Mouse (Mus musculus) hindbrain, embryonic 13.5 days (tissue): Measurements from ENCODE around the gene Trpm3. TPM values are rescaled to one million over a fixed set of nuclear protein-coding genes. Genes with fewer than 3 reads are reported as not detected.

Experiments used
- ATAC-seq: fragments of 200-750 bp; cut with Nextera tagmentation; 2 replicates; pipeline ENCODE4 v1.8.0; 2017; ENCODE audit warnings: moderate TSS enrichment; ENCODE audit not compliant: low FRiP score
- H3K27ac ChIP-seq: fragments of 300-500 bp; sonication (generic); 2 replicates; pipeline ENCODE4 v1.5.1; 2015; ENCODE audit warnings: inconsistent platforms, mild to moderate bottlenecking, moderate library complexity
- H3K27me3 ChIP-seq: fragments of 300-500 bp; sonication (generic); 2 replicates; pipeline ENCODE4 v1.6.1; 2015; ENCODE audit warnings: mild to moderate bottlenecking, inconsistent platforms
- H3K36me3 ChIP-seq: fragments of 300-500 bp; sonication (generic); 2 replicates; pipeline ENCODE4 v1.6.1; 2015; ENCODE audit warnings: mild to moderate bottlenecking, inconsistent platforms
- H3K4me1 ChIP-seq: fragments of 300-500 bp; sonication (generic); replicated peaks from 2 replicates; pipeline ENCODE4 v1.6.1; 2015; ENCODE audit warnings: inconsistent platforms
- H3K4me2 ChIP-seq: fragments of 300-500 bp; sonication (generic); 2 replicates; pipeline ENCODE4 v1.6.1; 2015; ENCODE audit warnings: inconsistent platforms, mild to moderate bottlenecking, moderate library complexity
- H3K4me3 ChIP-seq: fragments of 300-500 bp; sonication (generic); 2 replicates; pipeline ENCODE4 v1.5.1; 2015; ENCODE audit warnings: mild to moderate bottlenecking, inconsistent platforms
- H3K9ac ChIP-seq: fragments of 300-500 bp; sonication (generic); 2 replicates; pipeline ENCODE4 v1.6.1; 2015; ENCODE audit warnings: mild to moderate bottlenecking, inconsistent platforms
- H3K9me3 ChIP-seq: fragments of 300-500 bp; sonication (generic); 2 replicates; pipeline ENCODE4 v1.6.1; 2016; ENCODE audit warnings: inconsistent platforms
- WGBS: fragments of 180-500 bp; shearing (Covaris S2); methylation state at CpG from one replicate; pipeline ENCODE4 v1.1.7; 2015; 5-methylcytosine and 5-hydroxymethylcytosine counted together
- polyA plus RNA-seq: library from polyadenylated mRNA; unstranded; fragments of >200 nt; fragmentation: Nextera tagmentation; extraction: Ambion mirVana; gene quantifications from 2 replicates; pipeline ENCODE4 v1.2.1, GENCODE M21; 2015

The Trpm3 gene
- polyA plus RNA-seq, result 21.0 and 33.2 TPM in 2 replicates

DNA sequence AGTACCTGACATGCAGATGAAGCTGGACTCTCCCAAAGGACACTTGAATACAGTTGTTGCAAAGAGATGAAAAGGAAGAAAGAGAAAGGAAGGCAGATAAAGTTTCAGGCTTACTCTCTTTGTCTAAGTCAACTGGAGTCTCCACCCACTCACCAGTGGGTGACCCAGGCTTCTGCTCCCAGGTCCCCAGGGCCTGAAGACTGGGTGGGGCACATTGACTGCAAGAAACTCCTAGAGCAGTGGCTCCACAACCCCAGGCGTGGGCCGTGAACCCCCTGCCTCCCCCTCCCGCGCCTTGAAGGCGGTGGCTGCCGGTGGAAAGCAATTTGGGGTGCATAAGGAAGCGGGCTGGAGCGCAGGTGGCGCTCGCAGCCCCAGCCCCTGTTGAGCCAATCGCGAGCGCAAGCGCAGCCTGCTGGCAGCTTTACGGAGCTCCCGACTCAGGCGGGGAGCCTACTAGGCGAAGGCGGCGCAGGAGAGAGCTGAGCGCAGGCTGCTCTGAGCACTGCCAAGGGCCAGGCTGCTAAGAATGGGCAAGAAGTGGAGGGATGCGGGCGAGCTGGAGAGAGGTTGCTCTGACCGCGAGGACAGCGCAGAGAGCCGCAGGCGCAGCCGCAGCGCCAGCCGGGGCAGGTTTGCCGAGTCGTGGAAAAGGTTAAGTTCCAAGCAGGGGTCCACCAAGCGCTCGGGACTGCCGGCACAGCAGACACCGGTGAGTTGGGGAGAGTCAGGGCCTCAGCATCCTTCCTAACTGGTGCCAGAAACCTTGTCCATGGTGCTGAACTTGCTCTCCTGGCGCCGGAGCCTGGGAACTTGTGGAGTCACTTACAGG is at the start of gene Trpm3:
Gene Trpm3, plus strand, starts transcription at position 457 of the 832 bp plus-strand sequence.
- peak within 1 kb of the TSS; percentile 96 for H3K4me2 ChIP-seq
- peak within 1 kb of the TSS; percentile 68 for H3K9ac ChIP-seq
- peak within 1 kb of the TSS; percentile 52 for H3K4me3 ChIP-seq
- no peaks in the 10 kb centered on the region for H3K9me3 ChIP-seq
- peaks cover 21% of the 10 kb centered on the region for H3K27me3 ChIP-seq
- no peaks in the 10 kb centered on the region for H3K36me3 ChIP-seq
- no peak within 1 kb of the TSS for H3K27ac ChIP-seq
- WGBS, result under 1% methylated on average over 39 of the region's 39 CpGs
- peak; percentile 96 for ATAC-seq
- peaks cover 15% of the 10 kb centered on the region for H3K4me1 ChIP-seq

DNA sequence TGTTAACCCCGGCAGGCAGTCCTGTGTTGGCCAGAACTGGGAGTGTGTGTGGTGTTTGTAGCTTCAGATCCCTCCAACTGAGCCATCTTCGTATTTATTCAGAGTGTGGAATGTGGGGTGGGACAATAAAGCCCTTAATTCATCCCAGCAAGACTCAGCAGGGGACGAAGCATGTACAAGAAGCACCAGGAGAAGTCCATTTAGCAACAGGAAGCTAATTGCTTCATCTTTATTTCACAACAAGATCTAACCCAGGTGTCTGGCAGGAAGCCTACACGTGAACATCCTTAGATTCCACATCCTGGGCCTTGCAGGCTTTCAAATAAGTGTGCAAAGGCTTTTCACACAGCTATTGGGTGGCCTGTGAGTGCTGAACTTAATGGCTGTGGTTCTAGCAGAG is 38.3 kb upstream of the Trpm3 start:
- 0 out of 2 replicates have a peak, but pooled peaks cover 5% of the 10 kb centered on the region for H3K4me1 ChIP-seq
- no peaks in the 10 kb centered on the region for H3K27me3 ChIP-seq
- no peak overlapping the region for H3K27ac ChIP-seq
- H3K9ac ChIP-seq, result no peak overlapping the region
- no peak overlapping the region for H3K4me2 ChIP-seq
- no peak overlapping the region for H3K4me3 ChIP-seq
- no peaks in the 10 kb centered on the region for H3K9me3 ChIP-seq
- no peak for ATAC-seq
- 44% methylated on average over 4 of the region's 4 CpGs for WGBS
- H3K36me3 ChIP-seq, result no peaks in the 10 kb centered on the region

DNA sequence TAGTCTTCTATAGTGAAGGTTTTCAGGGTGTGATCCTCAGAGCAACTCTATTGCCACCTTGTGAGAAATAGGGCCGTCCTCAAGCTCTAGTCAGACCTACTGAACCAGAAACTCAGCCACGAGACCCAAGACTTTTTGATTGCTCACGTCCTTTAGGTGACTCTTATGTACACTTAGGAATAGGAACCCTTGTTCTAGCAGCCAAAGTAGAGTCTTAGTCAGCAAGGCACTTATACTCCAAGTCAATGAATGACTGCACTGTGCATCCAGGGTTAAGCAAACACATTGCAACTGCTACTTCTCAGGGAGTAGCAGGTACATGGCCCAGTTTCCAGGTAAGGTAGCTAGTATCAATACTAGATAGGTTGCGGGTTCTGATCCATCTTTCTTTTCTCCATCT is 35.0 kb upstream of the Trpm3 start:
- no peak overlapping the region for H3K4me2 ChIP-seq
- WGBS, result 87% methylated on average over 4 of the region's 4 CpGs
- ATAC-seq, result no peak
- H3K27ac ChIP-seq, result no peak overlapping the region
- H3K9me3 ChIP-seq, result no peaks in the 10 kb centered on the region
- no peaks in the 10 kb centered on the region for H3K27me3 ChIP-seq
- no peak overlapping the region for H3K4me3 ChIP-seq
- no peak overlapping the region for H3K9ac ChIP-seq
- 0 out of 2 replicates have a peak, but pooled peaks cover 5% of the 10 kb centered on the region for H3K4me1 ChIP-seq
- H3K36me3 ChIP-seq, result no peaks in the 10 kb centered on the region

DNA sequence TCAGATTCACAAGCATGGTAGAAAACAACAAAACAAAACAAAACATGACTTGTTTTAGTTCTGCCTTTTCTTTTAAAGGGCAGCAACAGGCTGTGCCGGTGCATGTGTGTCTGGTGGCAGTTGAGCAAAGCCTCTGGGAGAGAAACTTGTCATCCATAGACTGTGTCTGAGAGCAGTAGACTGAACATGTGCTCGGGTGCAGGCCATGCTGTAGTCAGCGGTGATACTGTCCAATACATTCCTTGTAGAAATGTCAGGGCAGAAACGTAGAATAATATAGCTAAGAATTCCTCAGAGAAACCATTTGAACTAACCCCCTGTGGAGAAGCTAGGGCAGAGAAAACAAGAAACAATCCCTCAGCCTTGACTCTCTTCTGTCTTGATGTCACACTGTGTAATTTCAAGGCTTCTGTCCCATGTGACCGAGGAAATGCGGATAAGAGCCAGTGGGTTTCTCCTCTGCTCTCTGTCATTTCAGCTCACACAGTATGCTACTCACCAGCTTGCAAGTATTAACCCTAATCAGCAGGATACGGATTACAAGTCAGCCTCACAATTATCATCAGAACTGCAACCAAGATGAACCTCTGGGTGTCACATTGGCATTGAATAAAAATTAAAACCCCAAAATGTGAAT is 33.9 kb upstream of the Trpm3 start:
- Histone ChIP-seq H3K4me3 (no peak overlapping the region), H3K27ac (no peak overlapping the region), H3K36me3 (no peaks in the 10 kb centered on the region), H3K9me3 (no peaks in the 10 kb centered on the region), H3K27me3 (no peaks in the 10 kb centered on the region), H3K4me2 (no peak overlapping the region), H3K4me1 (0 out of 2 replicates have a peak, but pooled peaks cover 5% of the 10 kb centered on the region), H3K9ac (no peak overlapping the region)
- WGBS, result 51% methylated on average over 7 of the region's 7 CpGs
- no peak for ATAC-seq

DNA sequence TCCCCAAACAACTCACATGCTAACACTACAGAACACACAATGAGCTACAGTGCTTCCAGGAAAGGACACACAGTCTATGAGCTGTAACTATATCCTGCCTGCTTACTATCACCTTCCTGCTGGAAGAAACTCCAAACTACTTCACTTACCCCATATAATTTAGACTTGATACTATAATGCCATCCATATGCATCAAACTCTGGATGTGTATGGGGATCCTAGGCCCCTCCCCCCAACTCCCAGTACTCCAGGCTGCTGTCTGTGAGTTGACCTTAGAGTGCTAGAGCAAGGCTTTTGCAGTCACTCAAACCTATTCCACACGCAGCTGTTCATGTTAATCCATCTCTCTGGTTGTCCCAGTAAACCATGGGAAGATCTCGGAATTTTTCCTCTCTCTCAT is 33.2 kb upstream of the Trpm3 start:
- H3K9me3 ChIP-seq, result no peaks in the 10 kb centered on the region
- no peaks in the 10 kb centered on the region for H3K27me3 ChIP-seq
- H3K36me3 ChIP-seq, result no peaks in the 10 kb centered on the region
- no peak overlapping the region for H3K4me3 ChIP-seq
- 77% methylated on average over 2 of the region's 2 CpGs for WGBS
- no peak overlapping the region for H3K27ac ChIP-seq
- H3K9ac ChIP-seq, result no peak overlapping the region
- ATAC-seq, result no peak
- 0 out of 2 replicates have a peak, but pooled peaks cover 5% of the 10 kb centered on the region for H3K4me1 ChIP-seq
- H3K4me2 ChIP-seq, result no peak overlapping the region

DNA sequence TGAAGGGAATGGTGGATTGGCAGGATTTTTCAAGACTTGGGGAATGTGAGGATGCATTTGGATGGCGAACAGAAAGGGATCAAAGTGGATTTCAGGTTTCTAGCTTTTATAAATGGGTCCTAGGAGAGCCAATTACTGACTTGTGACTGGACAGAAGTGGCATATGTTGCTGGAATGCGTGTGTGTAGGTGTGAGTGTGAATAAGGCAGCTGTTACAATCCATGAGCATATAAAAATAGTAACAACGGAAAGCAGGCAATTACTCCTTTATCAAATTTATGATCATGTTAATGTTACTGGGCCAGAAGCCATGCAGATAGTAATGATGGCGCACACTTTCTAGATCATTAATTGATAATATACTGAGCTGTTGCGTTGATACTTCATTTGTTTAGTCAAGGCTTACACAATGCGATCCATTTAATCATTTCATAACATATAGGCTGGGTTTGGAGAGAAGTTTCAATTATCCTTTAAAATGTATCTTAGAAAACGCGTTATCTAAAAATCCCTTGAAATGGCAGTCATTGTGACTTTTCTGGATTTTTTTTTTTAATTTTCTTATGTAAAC is 29.9 kb upstream of the Trpm3 start:
- Histone ChIP-seq H3K36me3 (no peaks in the 10 kb centered on the region), H3K9me3 (no peaks in the 10 kb centered on the region), H3K4me2 (no peak overlapping the region), H3K4me1 (0 out of 2 replicates have a peak, but pooled peaks cover 5% of the 10 kb centered on the region), H3K4me3 (no peak overlapping the region), H3K9ac (no peak overlapping the region), H3K27ac (no peak overlapping the region), H3K27me3 (no peaks in the 10 kb centered on the region)
- ATAC-seq, result no peak
- whole genome bisulfite sequencing, result 91% methylated on average over 8 of the region's 8 CpGs

DNA sequence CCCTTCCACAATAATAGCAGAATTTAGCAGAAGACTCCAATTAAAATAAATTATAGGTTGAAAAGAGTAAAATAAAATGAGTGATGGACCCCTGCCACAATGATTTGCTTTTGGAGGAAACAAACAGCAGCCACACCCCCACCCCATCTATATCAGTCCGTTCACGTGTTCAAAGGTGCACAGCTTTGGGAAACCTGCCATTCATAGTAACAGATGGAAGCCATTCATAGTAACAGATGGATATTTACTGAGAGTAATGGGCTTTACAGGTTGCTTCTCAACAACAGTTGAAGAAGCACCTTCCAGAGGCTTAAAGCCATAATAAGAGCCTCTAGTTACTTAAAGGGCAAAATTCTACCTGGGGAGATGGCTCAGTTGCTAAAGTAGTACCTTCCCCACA is 17.9 kb upstream of the Trpm3 start:
- Histone ChIP-seq H3K27me3 (no peaks in the 10 kb centered on the region), H3K4me2 (no peak overlapping the region), H3K9me3 (no peaks in the 10 kb centered on the region), H3K27ac (no peak overlapping the region), H3K4me1 (no peaks in the 10 kb centered on the region), H3K4me3 (no peak overlapping the region), H3K36me3 (no peaks in the 10 kb centered on the region), H3K9ac (no peak overlapping the region)
- ATAC-seq, result no peak
- 90% methylated on average over 2 of the region's 2 CpGs for WGBS

DNA sequence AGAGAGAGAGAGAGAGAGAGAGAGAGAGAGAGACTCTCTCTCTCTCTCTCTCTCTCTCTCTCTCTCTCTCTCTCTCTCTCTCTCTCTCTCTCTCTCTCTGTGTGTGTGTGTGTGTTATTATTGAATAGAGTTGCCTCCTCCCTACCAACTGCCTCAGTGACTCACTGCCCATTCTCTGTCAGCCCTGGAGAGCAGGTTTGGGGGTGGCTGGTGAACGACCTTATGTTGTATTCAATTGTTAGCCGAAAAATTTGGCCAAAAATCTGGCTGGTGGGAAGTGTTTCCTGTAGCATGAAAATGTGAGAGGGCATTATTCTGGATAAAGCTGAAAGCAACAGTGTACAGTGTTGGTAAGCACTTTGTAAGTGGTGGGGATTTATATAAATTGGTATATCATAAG is 17.2 kb upstream of the Trpm3 start:
- Histone ChIP-seq H3K4me3 (no peak overlapping the region), H3K4me1 (no peaks in the 10 kb centered on the region), H3K9ac (no peak overlapping the region), H3K27me3 (no peaks in the 10 kb centered on the region), H3K36me3 (no peaks in the 10 kb centered on the region), H3K9me3 (no peaks in the 10 kb centered on the region), H3K27ac (no peak overlapping the region), H3K4me2 (no peak overlapping the region)
- 80% methylated on average over 2 of the region's 2 CpGs for WGBS
- ATAC-seq, result no peak

DNA sequence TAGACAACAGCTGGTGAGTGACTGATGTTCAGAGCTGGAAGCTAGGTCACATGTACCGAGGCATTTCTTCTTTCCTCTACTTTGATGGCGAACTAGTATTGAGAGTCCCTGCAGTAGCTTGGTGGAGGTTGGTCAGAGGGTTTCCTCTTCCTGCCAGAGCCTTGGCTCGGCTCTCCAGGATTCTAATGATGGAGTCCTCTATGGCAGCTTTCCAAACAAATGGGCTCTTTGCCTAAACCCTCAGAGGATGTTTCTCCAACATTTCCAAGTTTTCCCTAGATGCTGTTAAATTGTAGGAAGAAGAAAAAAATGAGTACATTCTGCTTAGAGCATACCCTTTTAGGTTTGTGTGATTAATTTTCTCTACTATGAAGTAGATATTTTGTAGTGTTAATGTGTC is 6.2 kb upstream of the Trpm3 start:
- H3K9me3 ChIP-seq, result no peaks in the 10 kb centered on the region
- no peak overlapping the region for H3K9ac ChIP-seq
- ATAC-seq, result no peak
- peaks cover 3% of the 10 kb centered on the region; the same call in 1 of the 2 replicates for H3K27me3 ChIP-seq
- H3K36me3 ChIP-seq, result no peaks in the 10 kb centered on the region
- H3K4me2 ChIP-seq, result no peak overlapping the region
- H3K4me3 ChIP-seq, result no peak overlapping the region
- H3K27ac ChIP-seq, result no peak overlapping the region
- WGBS, result 84% methylated on average over 3 of the region's 3 CpGs
- no peaks in the 10 kb centered on the region; the same call in 1 of the 2 replicates for H3K4me1 ChIP-seq

DNA sequence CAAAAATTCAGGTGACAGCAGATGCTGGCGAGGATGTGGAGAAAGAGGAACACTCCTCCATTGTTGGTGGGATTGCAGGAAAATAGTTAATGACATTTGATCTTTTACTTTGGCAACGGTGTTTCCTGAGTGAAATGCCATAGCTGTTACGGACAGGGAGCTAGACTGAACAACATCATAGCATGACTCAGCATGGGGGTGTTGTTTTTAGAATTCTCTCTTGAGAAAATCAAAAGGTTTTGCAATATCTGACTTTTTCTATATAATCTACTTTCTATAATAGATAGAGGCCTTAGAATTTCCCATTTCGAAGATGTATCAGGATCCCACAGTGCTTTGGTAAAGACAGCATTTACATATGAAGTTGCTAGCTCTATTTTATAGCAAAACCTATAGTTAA is 39.7 kb downstream of the Trpm3 start:
- Histone ChIP-seq H3K27ac (no peak overlapping the region), H3K27me3 (no peaks in the 10 kb centered on the region), H3K4me1 (no peaks in the 10 kb centered on the region), H3K9ac (no peak overlapping the region), H3K4me3 (no peak overlapping the region), H3K4me2 (no peak overlapping the region), H3K9me3 (no peaks in the 10 kb centered on the region), H3K36me3 (no peaks in the 10 kb centered on the region)
- WGBS, result 85% methylated on average over 4 of the region's 4 CpGs
- no peak for ATAC-seq

DNA sequence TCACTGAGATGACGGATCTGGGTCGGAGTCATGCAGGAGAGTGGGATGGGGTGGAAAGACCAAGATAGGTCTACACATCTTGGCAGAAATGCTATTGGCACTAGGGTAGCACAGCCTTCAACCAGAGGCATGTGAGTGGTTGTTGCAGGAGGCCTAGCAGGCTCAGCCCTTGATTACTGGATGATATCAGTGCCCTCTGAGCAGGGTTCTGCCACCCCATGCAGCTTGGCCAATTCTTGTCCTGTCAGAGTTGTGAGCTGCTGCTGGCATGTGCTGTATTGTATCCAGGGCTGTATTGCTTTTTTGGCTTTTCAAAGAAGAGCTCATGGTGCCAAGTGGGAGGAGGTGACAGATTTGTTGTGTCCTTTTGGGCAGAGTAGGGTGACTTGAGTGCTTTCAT is 40.2 kb downstream of the Trpm3 start:
- no peaks in the 10 kb centered on the region for H3K9me3 ChIP-seq
- H3K36me3 ChIP-seq, result no peaks in the 10 kb centered on the region
- WGBS, result 94% methylated on average over 2 of the region's 2 CpGs
- no peaks in the 10 kb centered on the region for H3K27me3 ChIP-seq
- no peak overlapping the region for H3K4me3 ChIP-seq
- no peaks in the 10 kb centered on the region for H3K4me1 ChIP-seq
- H3K27ac ChIP-seq, result no peak overlapping the region
- H3K4me2 ChIP-seq, result no peak overlapping the region
- H3K9ac ChIP-seq, result no peak overlapping the region
- ATAC-seq, result no peak

DNA sequence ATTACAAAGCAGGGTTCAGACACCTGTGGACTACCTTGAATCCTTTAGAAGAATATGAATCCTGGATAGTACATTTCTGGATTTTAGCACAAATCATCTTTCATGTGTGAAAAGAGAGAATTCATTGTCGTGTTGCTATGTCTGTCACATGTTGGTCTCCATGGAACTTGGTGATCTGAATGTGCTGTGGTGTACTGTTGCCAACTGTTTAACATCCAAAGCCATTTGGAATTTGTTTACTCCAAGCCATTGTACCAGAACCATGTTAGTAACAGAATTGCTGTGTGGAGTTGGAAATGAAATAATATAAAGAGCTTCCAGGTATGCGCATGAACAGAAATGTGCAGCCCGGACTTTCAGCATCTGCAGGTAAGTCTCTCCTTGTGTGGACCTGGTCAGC is 41.3 kb downstream of the Trpm3 start:
- WGBS, result 93% methylated on average over 3 of the region's 3 CpGs
- H3K4me3 ChIP-seq, result no peak overlapping the region
- ATAC-seq, result no peak

More for the DNA sequence above, 41.3 kb downstream of the Trpm3 start:
- no peak overlapping the region for H3K4me2 ChIP-seq
- no peaks in the 10 kb centered on the region for H3K36me3 ChIP-seq
- H3K27me3 ChIP-seq, result no peaks in the 10 kb centered on the region
- H3K9me3 ChIP-seq, result no peaks in the 10 kb centered on the region
- no peak overlapping the region for H3K27ac ChIP-seq
- H3K9ac ChIP-seq, result no peak overlapping the region
- H3K4me1 ChIP-seq, result no peaks in the 10 kb centered on the region
